Mouse (Mus musculus): ENCODE results near the gene Atf7ip.

- TF ChIP-seq CTCF (IDR thresholded peaks at IDR 0.05; ENCODE audit: insufficient read depth, low read depth, low read length) (no peak), POLR2A (IDR thresholded peaks at IDR 0.05; ENCODE audit: insufficient read depth, low read depth, low read length) (no peak)
These were observed 139.8 kb downstream of the Atf7ip start for GRCm38 (mm10) chr6:136645754-136646153.
